Mouse (Mus musculus): Measurements from ENCODE around the gene Frmpd1.
A peak's percentile ranks its signal among the peaks of the same experiment; 100 is the strongest.

Frmpd1 gene

DNA sequence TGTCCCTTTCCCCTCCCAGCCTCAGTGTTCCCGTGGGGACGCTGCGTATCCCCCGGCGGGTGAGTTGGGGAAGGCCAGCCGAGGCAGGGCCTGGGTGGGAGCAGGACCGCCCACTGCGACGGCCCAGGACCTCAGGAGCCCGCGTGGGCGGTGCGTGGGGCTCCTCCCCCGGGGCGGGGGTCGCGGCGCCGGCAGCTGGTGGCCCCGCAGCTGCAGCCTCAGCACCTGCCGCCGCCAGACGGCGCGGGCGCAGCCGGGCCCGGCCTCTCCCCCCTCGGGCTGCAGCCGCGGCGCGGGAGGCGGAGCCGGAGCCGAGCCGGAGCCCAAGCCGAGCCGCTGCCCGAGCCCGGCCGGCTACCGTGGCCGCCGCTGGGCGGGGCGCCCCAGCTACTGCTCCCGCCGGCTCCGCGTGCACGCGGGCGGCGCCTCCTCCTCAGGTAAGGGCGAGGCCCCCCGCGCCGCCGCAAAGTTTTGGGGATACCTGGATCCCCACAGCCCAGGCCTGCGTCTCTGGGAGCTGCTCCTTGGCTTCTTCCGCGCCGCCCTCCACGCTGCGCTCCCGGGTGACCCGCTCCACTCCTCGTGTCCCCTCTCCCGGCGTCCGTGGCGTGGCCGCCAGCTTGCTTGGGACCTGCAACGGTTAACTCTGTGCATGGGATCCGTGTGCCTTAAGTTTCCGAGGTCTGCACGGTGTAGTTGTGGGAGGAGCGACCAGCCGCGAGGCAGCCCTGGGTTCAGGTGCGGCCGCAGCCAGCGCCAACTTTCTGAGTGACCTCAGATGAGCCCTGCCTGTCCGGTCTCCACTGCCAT, at the start of gene Frmpd1:
Frmpd1 (plus strand) TSS at position 355 of the 810 bp plus-strand sequence.
- DNase-seq (ENCODE audit: low read depth, low spot score): no peak

DNA sequence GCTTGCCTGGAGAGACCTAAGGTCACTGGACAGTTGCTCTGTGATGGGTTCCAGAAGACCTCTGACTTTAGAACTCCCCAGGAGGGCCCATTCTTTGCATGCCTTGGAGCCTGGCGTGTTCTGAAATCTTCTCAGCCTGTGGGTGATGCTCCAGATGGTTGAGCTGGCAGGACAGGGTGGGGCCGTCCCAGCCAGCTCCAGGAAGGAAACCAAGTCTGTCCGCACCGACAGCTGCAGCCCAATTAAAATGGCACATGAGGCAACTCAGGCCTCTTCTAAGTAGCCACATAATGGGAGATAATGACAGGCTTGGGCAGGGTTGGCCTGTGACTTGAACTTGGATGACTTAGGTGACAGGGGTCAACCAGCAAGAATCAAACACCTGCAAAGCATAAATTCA, 47.0 kb upstream of the Frmpd1 start:
- no peak for DNase-seq (ENCODE audit: low read depth, low spot score)

DNA sequence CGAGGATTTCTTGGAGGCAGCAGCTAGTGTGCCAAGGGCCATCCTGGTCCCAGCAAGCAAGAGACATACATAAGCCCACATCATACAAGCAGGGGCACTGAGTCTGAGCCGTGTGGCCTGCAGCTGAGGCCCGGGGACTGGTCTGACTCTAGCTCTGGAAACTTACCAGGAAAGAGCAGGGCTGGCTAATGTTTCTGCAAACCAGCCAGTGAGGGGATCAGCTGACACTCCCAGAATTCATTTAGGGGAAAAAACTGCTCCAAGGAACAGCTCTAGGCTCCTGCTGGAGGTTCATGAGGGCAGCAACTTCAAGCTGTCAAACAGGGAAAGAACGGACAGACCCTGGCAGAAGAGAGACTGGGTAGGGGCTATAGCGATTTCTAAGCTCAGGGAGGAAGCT, 42.8 kb upstream of the Frmpd1 start:
- DNase-seq (ENCODE audit: low read depth, low spot score): no peak

DNA sequence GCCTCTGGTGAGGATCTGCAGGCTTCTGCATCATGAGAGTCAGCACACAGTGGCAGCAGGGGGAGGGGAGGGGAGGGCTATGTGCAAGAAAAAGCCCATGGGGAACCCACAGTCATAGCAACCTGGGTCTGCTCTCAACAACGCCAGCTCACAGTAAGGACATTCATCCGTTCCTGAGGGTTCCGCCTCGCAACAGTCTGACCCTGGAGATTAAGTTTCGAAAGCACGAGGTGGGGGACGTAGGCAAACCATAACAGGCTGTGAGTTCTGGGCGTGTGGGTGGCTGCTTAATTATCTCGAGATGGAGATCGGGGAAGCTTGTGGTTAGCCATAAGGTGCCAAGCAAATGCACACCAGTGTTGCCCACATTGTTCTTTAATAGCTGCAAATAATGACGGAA, 42.3 kb upstream of the Frmpd1 start:
- DNase-seq (ENCODE audit: low read depth, low spot score): peak; percentile 27

DNA sequence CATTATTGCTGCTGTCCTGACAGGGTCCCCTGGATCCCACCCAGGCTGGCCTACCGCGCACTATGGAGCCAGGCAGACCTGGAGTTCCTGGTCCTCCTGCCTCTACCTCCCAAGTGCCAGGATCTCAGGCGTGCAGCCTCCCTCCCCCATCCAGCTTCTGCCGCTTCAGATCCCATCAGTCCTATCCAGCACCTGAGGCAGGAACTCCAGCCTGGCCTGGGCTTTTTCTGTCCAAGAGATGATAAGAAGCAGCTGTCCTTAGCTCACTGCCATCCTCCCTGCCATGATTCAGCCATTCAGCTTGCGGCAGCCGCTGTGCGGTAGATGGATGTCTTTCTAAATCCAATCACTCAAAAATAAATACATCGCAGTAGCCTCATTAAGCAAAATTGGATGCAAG, 41.7 kb upstream of the Frmpd1 start:
- DNase-seq (ENCODE audit: low read depth, low spot score): no peak

- no peak for DNase-seq (ENCODE audit: low read depth, low spot score)
These were observed 28.2 kb upstream of the Frmpd1 start for GRCm38 (mm10) chr4:45156433-45156832.

- no peak for DNase-seq (ENCODE audit: low read depth, low spot score)
These were observed 26.1 kb upstream of the Frmpd1 start for GRCm38 (mm10) chr4:45158608-45159007.

GRCm38 (mm10) chr4:45160773-45161172, 23.9 kb upstream of the Frmpd1 start:
- DNase-seq (ENCODE audit: low read depth, low spot score): no peak

DNA sequence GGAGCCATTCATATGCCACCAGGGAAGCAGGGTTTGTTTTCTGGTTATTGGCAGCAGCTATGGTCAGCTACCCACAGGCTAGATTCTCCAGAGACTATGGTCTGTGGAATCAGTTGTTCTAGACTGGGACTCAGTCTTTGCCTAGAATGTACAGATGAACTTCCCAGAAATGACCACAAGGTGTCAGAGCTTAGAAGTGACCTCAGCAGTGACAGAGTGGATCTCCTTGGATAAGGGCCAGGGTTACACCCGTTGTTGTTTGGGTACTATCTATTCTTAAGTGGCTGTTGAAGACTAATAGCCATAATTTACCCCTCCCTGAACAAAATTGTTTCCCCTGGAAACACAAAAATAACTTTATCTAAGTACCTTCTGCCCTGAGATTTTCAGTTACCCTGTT, 21.0 kb upstream of the Frmpd1 start:
- DNase-seq (ENCODE audit: low read depth, low spot score): no peak

GRCm38 (mm10) chr4:45165477-45165876, 19.2 kb upstream of the Frmpd1 start:
- DNase-seq (ENCODE audit: low read depth, low spot score): no peak

DNA sequence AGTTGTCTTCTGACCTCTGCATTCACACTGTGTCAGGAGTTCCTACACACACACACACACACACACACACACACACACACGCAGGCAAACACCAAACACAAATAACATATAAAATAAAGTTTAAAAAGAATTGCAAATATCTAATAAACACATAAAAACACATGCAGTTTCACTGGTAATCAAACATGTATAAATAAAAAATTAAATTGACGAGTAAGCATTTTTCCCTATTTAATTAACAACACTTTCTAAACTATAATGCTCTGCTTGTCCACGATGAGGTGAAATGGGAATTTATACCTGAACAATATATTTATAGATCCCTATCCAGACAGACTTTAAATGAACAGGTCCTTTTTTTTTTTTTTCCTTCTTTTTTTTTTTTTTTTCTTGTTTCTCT, 18.7 kb upstream of the Frmpd1 start:
- no peak for DNase-seq (ENCODE audit: low read depth, low spot score)

DNA sequence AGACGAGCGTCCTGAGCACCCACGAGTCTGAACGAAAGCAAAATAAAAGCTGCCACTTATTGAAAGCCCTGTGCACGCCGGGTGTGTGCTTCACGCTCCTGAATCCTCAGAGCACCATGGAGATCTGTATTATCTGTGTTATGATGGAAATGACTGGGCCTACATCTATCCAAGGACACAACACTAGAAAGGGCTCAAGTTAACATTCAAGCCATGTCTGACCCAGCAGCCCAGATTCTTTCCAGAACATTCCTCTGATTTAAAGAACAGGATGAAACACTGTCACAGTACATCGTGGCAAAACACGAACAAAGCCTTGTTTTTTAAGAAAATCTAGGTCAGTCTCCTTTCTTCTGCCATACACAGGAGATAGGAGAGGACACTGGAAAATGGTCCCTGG, 13.3 kb upstream of the Frmpd1 start:
- DNase-seq (ENCODE audit: low read depth, low spot score): no peak

DNA sequence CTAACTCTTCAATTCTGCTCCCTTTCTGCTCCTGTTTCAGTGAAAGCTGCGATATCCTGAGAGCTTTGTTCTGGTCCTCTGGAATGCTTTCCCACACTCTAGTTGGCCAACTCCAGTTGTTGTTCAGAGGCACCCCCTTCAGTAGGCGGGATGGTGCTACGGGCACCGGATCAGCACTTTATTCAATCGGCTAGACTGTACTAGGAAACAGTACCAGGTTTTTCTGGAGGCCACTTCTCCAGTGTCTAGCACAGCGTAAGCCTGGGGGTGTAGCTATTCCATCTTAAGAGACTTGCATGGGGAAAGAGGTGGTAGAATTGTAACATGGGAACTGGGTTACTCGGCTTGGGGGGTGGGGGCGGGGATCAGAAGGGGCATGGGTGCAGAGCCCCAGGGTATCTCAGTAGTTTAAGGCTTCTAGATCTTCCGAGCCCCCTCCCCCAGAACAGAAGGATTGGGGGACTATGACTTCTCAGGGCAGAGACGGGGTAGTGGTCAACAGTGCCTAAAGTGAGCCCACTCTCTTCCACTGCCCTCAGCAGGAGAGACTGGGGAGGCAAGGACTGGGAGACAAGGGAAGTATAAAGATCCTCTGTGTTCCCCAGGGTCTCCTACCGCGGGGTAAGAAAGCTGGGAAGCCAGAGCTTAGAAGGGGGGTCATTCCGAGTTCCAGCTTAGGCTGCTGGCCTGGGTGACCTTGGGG, 706 bp upstream of the Frmpd1 start:
- no peak for DNase-seq (ENCODE audit: low read depth, low spot score)

- DNase-seq (ENCODE audit: low read depth, low spot score): no peak
These were observed 625 bp downstream of the Frmpd1 start for GRCm38 (mm10) chr4:45185331-45185669.

DNA sequence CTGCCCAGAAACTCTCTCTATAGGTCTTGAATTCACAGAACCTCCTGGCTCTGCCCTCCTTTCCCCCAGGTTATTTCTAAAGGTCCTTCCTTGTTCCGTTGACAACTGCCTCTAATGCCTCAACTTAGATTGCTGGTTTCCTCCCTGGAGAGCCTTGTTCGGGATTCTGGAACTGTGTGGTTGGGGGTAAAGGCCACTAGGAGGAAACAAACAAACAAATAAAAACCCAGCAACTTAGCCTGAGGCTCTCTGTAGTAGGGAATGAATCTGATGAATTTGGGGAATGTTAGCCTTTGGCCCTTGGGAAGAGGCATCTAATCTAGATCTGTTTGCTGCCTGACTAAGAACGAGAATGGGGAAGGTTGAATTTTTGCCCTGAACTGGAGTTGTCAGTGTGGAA, 13.6 kb downstream of the Frmpd1 start:
- no peak for DNase-seq (ENCODE audit: low read depth, low spot score)

GRCm38 (mm10) chr4:45203283-45203682, 18.6 kb downstream of the Frmpd1 start:
- no peak for DNase-seq (ENCODE audit: low read depth, low spot score)

GRCm38 (mm10) chr4:45207444-45207843, 22.8 kb downstream of the Frmpd1 start:
- no peak for DNase-seq (ENCODE audit: low read depth, low spot score)

- DNase-seq (ENCODE audit: low read depth, low spot score): no peak
These were observed 24.2 kb downstream of the Frmpd1 start for GRCm38 (mm10) chr4:45208832-45209363.

GRCm38 (mm10) chr4:45212342-45213063, 27.8 kb downstream of the Frmpd1 start:
- DNase-seq (ENCODE audit: low read depth, low spot score): no peak

DNA sequence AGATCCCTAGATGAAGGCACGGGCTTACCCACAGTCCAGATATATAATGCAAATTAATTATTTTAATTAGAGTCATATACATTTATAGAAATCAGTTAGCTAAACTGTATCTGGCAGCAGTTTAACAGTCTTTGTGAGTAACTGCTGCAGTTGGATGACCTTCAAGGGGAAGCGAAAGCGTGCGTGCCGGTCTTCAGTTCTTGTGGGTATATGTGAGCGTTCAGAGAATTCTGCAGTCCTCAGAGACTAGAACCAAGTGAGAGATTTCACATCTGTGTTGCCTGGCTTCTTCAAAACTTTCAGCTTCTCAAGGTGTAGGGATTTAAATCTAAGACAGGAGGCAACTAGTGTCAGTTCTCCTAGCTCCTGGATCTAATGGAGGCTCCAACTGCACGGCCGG, 35.3 kb downstream of the Frmpd1 start:
- no peak for DNase-seq (ENCODE audit: low read depth, low spot score)

- DNase-seq (ENCODE audit: low read depth, low spot score): no peak
These were observed 37.7 kb downstream of the Frmpd1 start for GRCm38 (mm10) chr4:45222395-45222794.

DNA sequence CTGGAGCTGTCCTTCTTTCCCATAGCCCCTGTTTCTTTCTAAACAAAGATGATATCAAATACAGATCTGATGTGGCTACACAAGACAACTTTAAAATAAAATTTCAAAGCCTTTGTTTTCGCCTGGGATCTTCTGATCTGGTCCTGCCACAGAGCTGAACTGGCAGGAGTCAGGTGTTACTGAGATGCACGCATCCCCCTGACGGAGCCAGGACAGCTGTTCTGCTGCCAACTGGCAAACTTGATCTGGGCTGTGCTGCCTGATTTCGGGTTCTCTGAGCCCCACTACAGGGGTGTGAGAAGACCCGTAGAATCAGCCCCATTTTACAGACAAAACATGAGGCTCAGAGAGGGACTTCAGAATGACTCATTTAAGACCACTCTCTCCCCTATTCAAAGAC, 45.6 kb downstream of the Frmpd1 start:
- DNase-seq (ENCODE audit: low read depth, low spot score): no peak

All from telencephalon, adult 2 months (tissue).